In genomic region chr13:96468678-96469077, GRCm38 (mm10) we compare ENCODE assay signal across 30 mouse cellular contexts. TPM values are rescaled to one million over a fixed set of nuclear protein-coding genes. Genes with fewer than 3 reads are reported as not detected.
"Had no signal": no experiment of that assay in that cellular context is flagged by ENCODE, and none has a peak within 500 bp of the region (broad histone marks: within the 10 kb centered on the region; RNA-seq: fewer than 3 reads in every experiment).

No protein-coding gene starts in this region.

- DNase-seq: forebrain, postnatal 0 days; gastrocnemius, postnatal 14 days; gastrocnemius, postnatal 36 days; heart, adult 2 months; heart, postnatal 14 days; heart, postnatal 36 days; kidney, adult 11 months; kidney, adult 2 months; kidney, adult 9 months; kidney, postnatal 14 days; kidney, postnatal 36 days; layer of hippocampus, adult 9-11 months; layer of hippocampus, postnatal 36 days; left cerebral cortex, postnatal 4 days had no signal

- H3K9ac ChIP-seq: forebrain, postnatal 0 days; heart, embryonic 13.5 days; heart, embryonic 15.5 days; hindbrain, embryonic 13.5 days; hindbrain, embryonic 15.5 days; kidney, embryonic 15.5 days; limb, embryonic 13.5 days had no signal

- ATAC-seq: forebrain, postnatal 0 days; hindbrain, postnatal 0 days; intestine, embryonic 16.5 days had no signal

- H3K27me3 ChIP-seq: heart, embryonic 13.5 days; heart, embryonic 15.5 days; hindbrain, embryonic 13.5 days; hindbrain, embryonic 15.5 days; kidney, embryonic 15.5 days; limb, embryonic 13.5 days had no signal

- H3K27ac ChIP-seq: heart, adult 2 months; heart, embryonic 13.5 days; heart, embryonic 15.5 days; hindbrain, embryonic 13.5 days; hindbrain, embryonic 15.5 days; hindbrain, postnatal 0 days; kidney, embryonic 15.5 days; kidney, postnatal 0 days; limb, embryonic 13.5 days had no signal

- H3K9me3 ChIP-seq: heart, embryonic 13.5 days; heart, embryonic 15.5 days; hindbrain, embryonic 13.5 days; hindbrain, embryonic 15.5 days; kidney, embryonic 15.5 days; limb, embryonic 13.5 days had no signal

- H3K4me3 ChIP-seq: heart, adult 2 months; heart, embryonic 13.5 days; heart, embryonic 15.5 days; hindbrain, embryonic 13.5 days; hindbrain, embryonic 15.5 days; kidney, embryonic 15.5 days; limb, embryonic 13.5 days had no signal

- H3K4me1 ChIP-seq: heart, embryonic 13.5 days; heart, embryonic 15.5 days; hindbrain, embryonic 13.5 days; hindbrain, embryonic 15.5 days; limb, embryonic 13.5 days had no signal

- H3K36me3 ChIP-seq: heart, embryonic 13.5 days; heart, embryonic 15.5 days; hindbrain, embryonic 13.5 days; hindbrain, embryonic 15.5 days; kidney, embryonic 15.5 days; limb, embryonic 13.5 days had no signal

- H3K4me2 ChIP-seq: heart, embryonic 11.5 days; heart, embryonic 13.5 days; heart, embryonic 15.5 days; hindbrain, embryonic 13.5 days; hindbrain, embryonic 15.5 days; kidney, embryonic 15.5 days; limb, embryonic 13.5 days had no signal

RNA-seq across cellular contexts. Expression of gene Ankdd1b, which starts 2.3 kb away (rescaled TPM):
- polyA plus RNA-seq: forebrain, postnatal 0 days; hindbrain, embryonic 11.5 days; hindbrain, embryonic 15.5 days; limb, embryonic 13.5 days had no signal

RNA-seq across cellular contexts. Expression of gene Gm17622, which starts 21.9 kb away (rescaled TPM):
- polyA plus RNA-seq: forebrain, postnatal 0 days; gonadal fat pad, adult 2 months; heart, adult 2 months; heart, embryonic 11.5 days; heart, embryonic 13.5 days; heart, embryonic 15.5 days; heart, postnatal 0 days; hindbrain, embryonic 11.5 days; hindbrain, embryonic 13.5 days; hindbrain, embryonic 15.5 days; hindbrain, postnatal 0 days; intestine, embryonic 14.5 days; intestine, embryonic 16.5 days; kidney, adult 2 months; kidney, embryonic 15.5 days; kidney, postnatal 0 days; large intestine, adult 2 months; limb, embryonic 11.5 days; limb, embryonic 13.5 days had no signal
